Mouse (Mus musculus): ENCODE data around the gene Cma2. TPM values are rescaled to one million over a fixed set of nuclear protein-coding genes. Genes with fewer than 3 reads are reported as not detected.
"Not testable (repeated sequence)": the region's sequence is repeated elsewhere in the genome, so short reads cannot be mapped to it uniquely, and the experiment has no call there.

The Cma2 gene
- polyA plus RNA-seq, 1 experiment: not detected

GRCm38 (mm10) chr14:55940070-55940800, 10.5 kb upstream of the Cma2 start:
- Histone ChIP-seq H3K9me3 (ENCODE audit: control insufficient read depth, low read length) (no peaks in the 10 kb centered on the region), H3K27me3 (ENCODE audit: control insufficient read depth) (peaks cover 2% of the 10 kb centered on the region), H3K36me3 (ENCODE audit: control insufficient read depth) (no peaks in the 10 kb centered on the region)

GRCm38 (mm10) chr14:55943601-55944000, 7.2 kb upstream of the Cma2 start:
- H3K27me3 ChIP-seq (ENCODE audit: control insufficient read depth): peaks cover 9% of the 10 kb centered on the region
- H3K4me1 ChIP-seq (ENCODE audit: control insufficient read depth): peaks cover 5% of the 10 kb centered on the region
- TF ChIP-seq TAL1 (IDR thresholded peaks at IDR 0.05; ENCODE audit: low read length): no peak

More at GRCm38 (mm10) chr14:55940070-55940800, 10.5 kb upstream of the Cma2 start:
- no peak for TF ChIP-seq GATA1 (IDR thresholded peaks at IDR 0.05; ENCODE audit: low read length)
- no peak for TF ChIP-seq TAL1 (IDR thresholded peaks at IDR 0.05; ENCODE audit: low read length)
- Histone ChIP-seq H3K4me1 (ENCODE audit: control insufficient read depth) (peaks cover 5% of the 10 kb centered on the region), H3K4me3 (replicated peaks) (no peak overlapping the region)

GRCm38 (mm10) chr14:55944575-55944974, 6.2 kb upstream of the Cma2 start, which contains the start of gene Cma1:
Gene Cma1 (minus strand): TSS chr14:55944675.
- peaks cover 5% of the 10 kb centered on the region for H3K4me1 ChIP-seq (ENCODE audit: control insufficient read depth)

More at GRCm38 (mm10) chr14:55943601-55944000, 7.2 kb upstream of the Cma2 start:
- no peak overlapping the region for H3K4me3 ChIP-seq (replicated peaks)
- no peaks in the 10 kb centered on the region for H3K9me3 ChIP-seq (ENCODE audit: control insufficient read depth, low read length)
- no peaks in the 10 kb centered on the region for H3K36me3 ChIP-seq (ENCODE audit: control insufficient read depth)

GRCm38 (mm10) chr14:55946269-55946969, 4.4 kb upstream of the Cma2 start:
- no peak overlapping the region for H3K4me3 ChIP-seq (replicated peaks)
- peaks cover 11% of the 10 kb centered on the region for H3K4me1 ChIP-seq (ENCODE audit: control insufficient read depth)
- H3K27me3 ChIP-seq (ENCODE audit: control insufficient read depth): peaks cover 9% of the 10 kb centered on the region
- no peaks in the 10 kb centered on the region for H3K9me3 ChIP-seq (ENCODE audit: control insufficient read depth, low read length)
- TF ChIP-seq TAL1 (IDR thresholded peaks at IDR 0.05; ENCODE audit: low read length): no peak
- TF ChIP-seq GATA1 (IDR thresholded peaks at IDR 0.05; ENCODE audit: low read length): no peak
- H3K36me3 ChIP-seq (ENCODE audit: control insufficient read depth): no peaks in the 10 kb centered on the region

More at GRCm38 (mm10) chr14:55944575-55944974, 6.2 kb upstream of the Cma2 start, which contains the start of gene Cma1:
- no peak for TF ChIP-seq TAL1 (IDR thresholded peaks at IDR 0.05; ENCODE audit: low read length)
- TF ChIP-seq GATA1 (IDR thresholded peaks at IDR 0.05; ENCODE audit: low read length): no peak
- H3K4me3 ChIP-seq (replicated peaks): no peak within 1 kb of the TSS
- no peaks in the 10 kb centered on the region for H3K36me3 ChIP-seq (ENCODE audit: control insufficient read depth)
- H3K27me3 ChIP-seq (ENCODE audit: control insufficient read depth): peaks cover 9% of the 10 kb centered on the region
- no peaks in the 10 kb centered on the region for H3K9me3 ChIP-seq (ENCODE audit: control insufficient read depth, low read length)

GRCm38 (mm10) chr14:55963263-55963662, 12.5 kb downstream of the Cma2 start:
- Histone ChIP-seq H3K9me3 (ENCODE audit: control insufficient read depth, low read length) (no peaks in the 10 kb centered on the region), H3K27me3 (ENCODE audit: control insufficient read depth) (no peaks in the 10 kb centered on the region), H3K4me1 (ENCODE audit: control insufficient read depth) (no peaks in the 10 kb centered on the region), H3K4me3 (replicated peaks) (no peak overlapping the region), H3K36me3 (ENCODE audit: control insufficient read depth) (no peaks in the 10 kb centered on the region)
- TF ChIP-seq TAL1 (IDR thresholded peaks at IDR 0.05; ENCODE audit: low read length) (no peak), GATA1 (IDR thresholded peaks at IDR 0.05; ENCODE audit: low read length) (no peak)

- H3K4me3 ChIP-seq (replicated peaks); H3K36me3 ChIP-seq (ENCODE audit: control insufficient read depth): not testable (repeated sequence)
These were observed 13.1 kb downstream of the Cma2 start for GRCm38 (mm10) chr14:55963900-55964299.

GRCm38 (mm10) chr14:55987464-55987863, 36.7 kb downstream of the Cma2 start:
- H3K36me3 ChIP-seq (ENCODE audit: control insufficient read depth); H3K4me1 ChIP-seq (ENCODE audit: control insufficient read depth); H3K4me3 ChIP-seq (replicated peaks): not testable (repeated sequence)

More at GRCm38 (mm10) chr14:55963900-55964299, 13.1 kb downstream of the Cma2 start:
- not testable (repeated sequence) for H3K9me3 ChIP-seq (ENCODE audit: control insufficient read depth, low read length); H3K27me3 ChIP-seq (ENCODE audit: control insufficient read depth); H3K4me1 ChIP-seq (ENCODE audit: control insufficient read depth)

GRCm38 (mm10) chr14:56013147-56013546, 62.4 kb downstream of the Cma2 start:
- TF ChIP-seq TAL1 (IDR thresholded peaks at IDR 0.05; ENCODE audit: low read length) (no peak), GATA1 (IDR thresholded peaks at IDR 0.05; ENCODE audit: low read length) (no peak)
- Histone ChIP-seq H3K36me3 (ENCODE audit: control insufficient read depth) (peaks cover 2% of the 10 kb centered on the region; the same call in 1 of the 2 replicates), H3K9me3 (ENCODE audit: control insufficient read depth, low read length) (no peaks in the 10 kb centered on the region), H3K4me1 (ENCODE audit: control insufficient read depth) (peaks cover 2% of the 10 kb centered on the region), H3K27me3 (ENCODE audit: control insufficient read depth) (peaks cover 5% of the 10 kb centered on the region), H3K4me3 (replicated peaks) (no peak overlapping the region)

More at GRCm38 (mm10) chr14:55987464-55987863, 36.7 kb downstream of the Cma2 start:
- H3K27me3 ChIP-seq (ENCODE audit: control insufficient read depth); H3K9me3 ChIP-seq (ENCODE audit: control insufficient read depth, low read length): not testable (repeated sequence)

- TF ChIP-seq TAL1 (IDR thresholded peaks at IDR 0.05; ENCODE audit: low read length) (no peak), GATA1 (IDR thresholded peaks at IDR 0.05; ENCODE audit: low read length) (no peak)
- Histone ChIP-seq H3K36me3 (ENCODE audit: control insufficient read depth) (peaks cover 2% of the 10 kb centered on the region; the same call in 1 of the 2 replicates), H3K4me1 (ENCODE audit: control insufficient read depth) (peaks cover 4% of the 10 kb centered on the region), H3K9me3 (ENCODE audit: control insufficient read depth, low read length) (no peaks in the 10 kb centered on the region), H3K27me3 (ENCODE audit: control insufficient read depth) (peaks cover 5% of the 10 kb centered on the region), H3K4me3 (replicated peaks) (no peak overlapping the region)
These were observed 63.1 kb downstream of the Cma2 start for GRCm38 (mm10) chr14:56013924-56014323.

GRCm38 (mm10) chr14:56017671-56018070, 66.9 kb downstream of the Cma2 start, which contains the start of gene Mcpt1:
Gene Mcpt1 (plus strand): TSS chr14:56017971.
- not testable (repeated sequence) for H3K4me3 ChIP-seq (replicated peaks); H3K9me3 ChIP-seq (ENCODE audit: control insufficient read depth, low read length); H3K27me3 ChIP-seq (ENCODE audit: control insufficient read depth); H3K36me3 ChIP-seq (ENCODE audit: control insufficient read depth)
- peaks cover 30% of the 10 kb centered on the region for H3K4me1 ChIP-seq (ENCODE audit: control insufficient read depth)

Measured in erythroblast, embryonic 14.5 days (primary cell).